Mouse (Mus musculus) E14TG2a.4 (cell line): ENCODE measurements at regions not wholly inside any gene's neighbourhood (a gene's known extent, or its start where the extent isn't known, plus 50 kb on each side); places are given as distances from the start of the nearest gene placed in this dataset.

ENCODE experiments used
- H3K27me3 ChIP-seq: 2 replicates; pipeline ENCODE4 v1.6.1; 2014; ENCODE audit warnings: low read length, control low read depth; ENCODE audit not compliant: insufficient read depth
- H3K36me3 ChIP-seq: 2 replicates; pipeline ENCODE4 v1.6.1; 2014; ENCODE audit warnings: low read length, control low read depth; ENCODE audit not compliant: insufficient read depth
- H3K4me1 ChIP-seq: replicated peaks from 2 replicates; pipeline ENCODE4 v1.6.1; 2014; ENCODE audit warnings: low read depth, low read length, control low read depth
- H3K4me3 ChIP-seq: replicated peaks from 2 replicates; pipeline ENCODE4 v1.5.1; 2014; ENCODE audit warnings: mild to moderate bottlenecking, low read length
- H3K9me3 ChIP-seq: 2 replicates; pipeline ENCODE4 v1.6.1; 2014; ENCODE audit warnings: low read length, control low read depth
- CTCF ChIP-seq: conservative IDR thresholded peaks from 2 replicates; pipeline ENCODE4 v1.5.1; 2014; ENCODE audit warnings: low read length
- NANOG ChIP-seq: IDR thresholded peaks from 2 replicates; pipeline ENCODE4 v1.6.1; 2014; ENCODE audit warnings: borderline replicate concordance, low read length, mixed read lengths
- POU5F1 ChIP-seq: IDR thresholded peaks from 2 replicates; pipeline ENCODE4 v1.6.1; 2014; ENCODE audit warnings: low read length, borderline replicate concordance

DNA sequence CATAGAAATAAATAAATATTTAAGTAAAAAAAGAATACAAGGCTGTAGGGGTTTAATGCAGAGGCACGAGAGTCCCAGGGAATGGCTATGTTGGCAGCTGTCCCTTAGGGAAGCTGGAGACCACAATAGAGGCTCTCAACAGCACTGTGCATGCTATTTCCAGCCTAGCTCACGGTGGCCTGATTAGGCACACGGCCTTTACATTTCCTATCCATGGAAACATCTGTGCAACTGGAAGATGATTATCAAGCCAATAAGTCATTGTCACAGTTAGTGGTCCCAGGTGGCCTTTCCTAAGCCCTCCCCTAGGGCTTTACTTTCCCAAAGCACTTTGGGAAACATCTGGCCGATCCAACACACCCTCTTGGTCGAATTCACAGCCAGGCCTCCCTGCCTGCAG, 235.9 kb upstream of the Tgfbr2 start:
- Histone ChIP-seq H3K4me1 (no peaks in the 10 kb centered on the region; the same call in 1 of the 2 replicates), H3K4me3 (no peak overlapping the region), H3K36me3 (no peaks in the 10 kb centered on the region), H3K27me3 (no peaks in the 10 kb centered on the region), H3K9me3 (peaks cover 4% of the 10 kb centered on the region; the same call in 1 of the 2 replicates)
- TF ChIP-seq NANOG = no peak
- TF ChIP-seq POU5F1 = no peak
- TF ChIP-seq CTCF = no peak

DNA sequence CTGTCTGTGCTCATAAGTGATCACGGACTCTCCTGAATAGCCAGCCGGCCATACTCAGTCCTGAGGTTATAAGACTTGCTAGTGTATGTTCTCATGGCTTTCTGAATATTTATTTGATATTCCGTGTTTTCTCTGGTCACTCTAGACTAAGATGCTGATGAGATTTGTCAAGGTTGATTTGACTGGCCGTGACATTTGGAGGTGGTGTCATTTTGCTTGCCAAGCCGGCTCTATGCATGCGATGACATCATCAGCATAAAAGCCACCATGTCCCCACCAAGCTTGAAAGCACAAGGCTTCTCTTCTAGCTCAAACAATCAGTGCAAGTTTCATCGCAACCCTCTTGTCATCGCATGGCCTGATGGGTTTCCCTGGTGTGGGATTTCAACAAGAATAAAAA, 235.3 kb upstream of the Tgfbr2 start:
- Histone ChIP-seq H3K4me3 (no peak overlapping the region), H3K36me3 (no peaks in the 10 kb centered on the region), H3K4me1 (no peaks in the 10 kb centered on the region; the same call in 1 of the 2 replicates), H3K9me3 (peaks cover 4% of the 10 kb centered on the region; the same call in 1 of the 2 replicates), H3K27me3 (no peaks in the 10 kb centered on the region)
- TF ChIP-seq POU5F1 (no peak), NANOG (no peak), CTCF (no peak)

DNA sequence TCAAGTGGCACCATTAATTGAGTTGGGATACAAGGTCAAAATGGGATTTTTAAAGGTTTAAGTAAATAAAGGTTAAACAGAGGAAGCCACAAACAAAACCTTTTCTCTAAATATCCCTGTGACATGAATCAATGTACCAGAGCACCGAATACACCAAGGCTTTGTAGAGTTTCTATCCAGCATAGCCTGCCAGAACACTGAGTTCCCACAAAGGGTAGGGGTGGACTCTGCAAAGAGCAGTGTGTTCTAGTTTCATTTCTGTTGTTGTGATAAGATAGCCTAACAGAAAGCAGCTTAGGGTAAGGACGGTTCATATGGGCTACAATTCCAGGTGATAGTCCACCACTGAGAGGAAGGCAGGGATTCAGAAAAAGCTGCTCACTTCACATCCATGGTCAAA, 233.0 kb upstream of the Tgfbr2 start:
- no peaks in the 10 kb centered on the region for H3K36me3 ChIP-seq
- H3K9me3 ChIP-seq = peaks cover 4% of the 10 kb centered on the region; the same call in 1 of the 2 replicates
- H3K27me3 ChIP-seq = no peaks in the 10 kb centered on the region
- H3K4me3 ChIP-seq = no peak overlapping the region
- TF ChIP-seq NANOG (no peak), CTCF (no peak), POU5F1 (no peak)
- H3K4me1 ChIP-seq = no peaks in the 10 kb centered on the region; the same call in 1 of the 2 replicates

DNA sequence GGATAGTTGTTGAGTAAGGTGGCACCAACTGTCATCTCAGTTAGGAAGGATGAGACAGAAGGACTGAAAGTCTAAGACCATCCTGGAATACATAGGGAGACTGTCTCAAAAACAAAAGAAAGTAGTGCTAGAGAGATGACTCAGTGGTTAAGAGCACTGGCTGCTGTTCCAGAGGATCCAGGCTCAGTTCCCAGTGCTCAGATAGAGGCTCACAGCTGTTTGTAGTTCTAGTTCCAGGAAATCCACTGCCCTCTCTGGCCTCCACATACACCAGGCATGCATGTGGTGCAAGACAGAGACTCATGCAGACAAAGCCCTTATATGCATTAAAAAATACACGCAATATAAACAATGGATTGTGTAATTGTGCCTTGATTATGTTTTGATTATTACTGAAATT, 229.9 kb upstream of the Tgfbr2 start:
- Histone ChIP-seq H3K9me3 (peaks cover 4% of the 10 kb centered on the region; the same call in 1 of the 2 replicates), H3K4me1 (peaks cover 24% of the 10 kb centered on the region), H3K27me3 (no peaks in the 10 kb centered on the region), H3K36me3 (no peaks in the 10 kb centered on the region), H3K4me3 (no peak overlapping the region)
- TF ChIP-seq POU5F1 = no peak
- no peak for TF ChIP-seq NANOG
- TF ChIP-seq CTCF = no peak

DNA sequence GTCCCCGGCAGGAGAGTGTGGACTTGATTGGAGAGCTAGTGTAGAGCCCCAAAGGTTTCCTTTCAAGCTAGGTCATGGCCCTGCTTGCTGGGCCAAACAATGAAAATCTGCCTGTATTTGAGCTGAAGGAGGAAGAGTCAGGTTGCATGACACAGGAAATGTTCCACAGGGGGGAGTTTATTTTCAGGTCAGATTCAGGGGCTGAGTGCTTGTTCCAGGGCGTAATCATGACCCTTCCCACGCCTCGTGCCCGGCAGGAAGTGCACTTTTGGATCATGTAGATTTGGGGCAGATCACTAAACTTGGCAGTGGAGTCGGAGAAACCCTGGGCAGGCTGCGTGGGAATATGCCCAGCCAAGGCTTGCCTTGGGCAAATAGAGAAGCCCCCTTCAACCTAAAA, 226.7 kb upstream of the Tgfbr2 start:
- H3K4me3 ChIP-seq = no peak overlapping the region
- peaks cover 24% of the 10 kb centered on the region for H3K4me1 ChIP-seq
- H3K9me3 ChIP-seq = no peaks in the 10 kb centered on the region
- no peak for TF ChIP-seq CTCF
- no peak for TF ChIP-seq NANOG
- no peak for TF ChIP-seq POU5F1
- no peaks in the 10 kb centered on the region for H3K27me3 ChIP-seq
- no peaks in the 10 kb centered on the region for H3K36me3 ChIP-seq

DNA sequence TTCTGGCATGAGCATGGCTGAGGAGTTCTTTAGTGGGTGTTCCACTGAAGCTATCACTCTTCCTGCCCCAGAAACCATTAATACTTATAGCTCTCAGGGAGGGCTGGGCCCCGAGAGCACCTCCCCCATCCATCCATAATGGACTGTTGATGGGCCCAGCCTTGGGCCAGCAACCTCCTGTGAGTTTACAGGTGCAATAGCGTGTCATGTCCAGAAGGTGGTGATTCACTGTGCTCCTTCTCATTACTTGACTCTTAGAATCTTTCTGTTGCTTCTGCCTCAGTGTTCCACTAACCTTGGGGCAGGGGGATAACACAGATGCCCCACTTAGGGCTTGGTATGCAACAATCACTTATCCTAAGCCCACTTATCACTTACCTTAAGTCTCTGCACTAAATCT, 225.1 kb upstream of the Tgfbr2 start:
- Histone ChIP-seq H3K36me3 (no peaks in the 10 kb centered on the region), H3K4me1 (peaks cover 24% of the 10 kb centered on the region), H3K9me3 (no peaks in the 10 kb centered on the region), H3K27me3 (no peaks in the 10 kb centered on the region), H3K4me3 (no peak overlapping the region)
- TF ChIP-seq POU5F1 (no peak), CTCF (peak; percentile 40)

DNA sequence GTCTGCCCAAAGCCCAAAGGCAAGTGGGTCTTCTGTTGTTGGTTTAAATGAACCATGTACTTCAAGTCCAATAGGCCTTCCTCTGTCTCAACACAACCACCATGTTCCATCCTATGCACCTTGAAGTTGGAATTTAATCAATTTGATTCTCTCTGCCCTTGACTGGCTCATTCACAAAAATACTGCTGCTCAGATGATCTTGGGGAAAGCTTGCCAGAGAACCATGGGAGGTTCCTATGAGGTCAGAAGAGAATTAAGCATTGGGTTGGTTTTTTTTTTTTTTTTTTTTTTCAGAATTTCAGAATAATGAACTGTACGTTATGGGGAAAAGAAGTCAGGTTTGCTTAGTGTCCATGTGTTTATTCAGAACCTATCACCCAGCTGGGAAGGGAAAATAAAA, 224.1 kb upstream of the Tgfbr2 start:
- no peak overlapping the region for H3K4me3 ChIP-seq
- H3K27me3 ChIP-seq = no peaks in the 10 kb centered on the region

DNA sequence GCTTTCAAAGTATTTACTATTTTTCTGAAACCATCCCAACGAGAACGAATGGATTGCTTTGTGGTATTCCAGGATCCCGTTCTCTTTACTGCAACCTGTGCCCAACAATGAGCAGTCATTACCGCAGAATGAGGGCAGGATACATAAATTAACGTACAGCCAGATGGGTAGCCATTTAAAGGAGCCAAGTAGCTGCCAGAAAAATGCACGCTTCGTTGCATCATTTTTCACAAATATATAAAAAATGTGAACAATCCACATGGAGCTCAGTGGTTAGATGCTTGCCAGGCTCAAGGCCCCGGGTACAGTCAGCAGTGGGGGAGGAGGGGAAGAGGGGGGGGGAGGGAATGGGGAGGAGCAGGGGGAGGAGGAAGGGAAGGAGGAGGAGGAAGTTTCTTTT, 217.1 kb upstream of the Tgfbr2 start:
- TF ChIP-seq CTCF (no peak), NANOG (no peak), POU5F1 (no peak)
- Histone ChIP-seq H3K4me3 (no peak overlapping the region), H3K4me1 (0 out of 2 replicates have a peak, but pooled peaks cover 6% of the 10 kb centered on the region), H3K36me3 (no peaks in the 10 kb centered on the region), H3K9me3 (no peaks in the 10 kb centered on the region), H3K27me3 (no peaks in the 10 kb centered on the region)

More for the DNA sequence above, 224.1 kb upstream of the Tgfbr2 start:
- Histone ChIP-seq H3K4me1 (peaks cover 24% of the 10 kb centered on the region), H3K9me3 (no peaks in the 10 kb centered on the region), H3K36me3 (no peaks in the 10 kb centered on the region)
- TF ChIP-seq POU5F1 = no peak
- TF ChIP-seq NANOG = no peak
- TF ChIP-seq CTCF = no peak

DNA sequence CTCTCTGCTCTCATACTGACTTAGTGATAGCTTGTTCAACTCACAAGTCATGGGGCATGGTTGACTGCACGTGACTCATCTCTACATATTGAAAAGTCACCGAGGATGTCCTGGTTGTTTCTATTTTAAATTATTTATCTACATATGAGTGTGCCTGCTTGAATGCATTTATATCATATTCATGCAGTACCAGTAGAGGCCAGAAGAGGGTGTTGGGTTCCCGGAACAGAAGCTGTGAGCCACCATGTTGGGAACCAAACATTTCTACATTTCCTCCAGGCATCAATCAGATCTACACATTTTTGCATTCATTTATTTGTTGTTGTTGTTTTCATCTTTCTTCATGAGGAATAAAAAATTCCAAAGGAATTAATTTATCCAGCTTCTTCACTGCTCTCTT, 214.6 kb upstream of the Tgfbr2 start:
- Histone ChIP-seq H3K36me3 (no peaks in the 10 kb centered on the region), H3K4me1 (0 out of 2 replicates have a peak, but pooled peaks cover 6% of the 10 kb centered on the region), H3K27me3 (0 out of 2 replicates have a peak, but pooled peaks cover 4% of the 10 kb centered on the region), H3K4me3 (no peak overlapping the region), H3K9me3 (no peaks in the 10 kb centered on the region)
- peak; percentile 60 for TF ChIP-seq CTCF
- TF ChIP-seq POU5F1 = no peak
